In the genomic region with DNA sequence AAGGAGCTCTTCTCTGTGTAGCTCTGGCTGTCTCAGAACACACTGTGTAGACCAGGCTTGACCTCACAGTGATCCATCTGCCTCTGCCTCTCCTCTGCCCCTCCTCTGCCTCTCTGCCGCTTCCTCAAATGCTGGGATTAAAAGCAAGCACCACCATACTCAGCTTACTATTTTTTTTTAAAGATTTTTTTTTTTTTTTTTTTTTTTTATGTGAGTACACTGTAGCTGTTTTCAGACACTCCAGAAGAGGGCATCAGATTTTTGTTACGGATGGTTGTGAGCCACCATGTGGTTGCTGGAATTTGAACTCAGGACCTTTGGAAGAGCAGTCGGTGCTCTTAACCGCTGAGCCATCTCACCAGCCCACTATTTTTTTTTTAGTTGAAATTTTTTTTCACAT, we compare ENCODE assay signal across 1 mouse cellular context. TPM values are rescaled to one million over a fixed set of nuclear protein-coding genes. Genes with fewer than 3 reads are reported as not detected.
"Had no signal": no experiment of that assay in that cellular context is flagged by ENCODE, and none has a peak within 500 bp of the region (broad histone marks: within the 10 kb centered on the region; RNA-seq: fewer than 3 reads in every experiment).

No protein-coding gene starts in this region.

RNA-seq across cellular contexts. Expression of gene Cabp7, which starts 36.4 kb away (rescaled TPM):
- total RNA-seq: monocyte, adult 5-6 weeks had no signal
